Mouse (Mus musculus) myocyte (in vitro differentiated cells): ENCODE measurements around the gene Ccl12.

Experiments used
- MYOG ChIP-seq, 3 experiments: IDR thresholded peaks; one replicate each; pipeline ENCODE4 v1.6.1; 2011; ENCODE audit warnings: control low read depth in 2 of 3, low read depth in 2 of 3, mild to moderate bottlenecking in 2 of 3; ENCODE audit not compliant: insufficient read length in 2 of 3, control insufficient read depth in 1 of 3, insufficient read depth in 1 of 3
- POLR2A ChIP-seq: IDR thresholded peaks from one replicate; pipeline ENCODE4 v1.6.1; 2011; ENCODE audit warnings: low read depth, mild to moderate bottlenecking, control low read depth, moderate library complexity; ENCODE audit not compliant: insufficient read length
- USF1 ChIP-seq: IDR thresholded peaks from one replicate; pipeline ENCODE4 v1.6.1; 2011; ENCODE audit warnings: low read depth, mild to moderate bottlenecking, control low read depth, moderate library complexity

- TF ChIP-seq POLR2A (no peak), MYOG (IDR thresholded peaks at IDR 0.05; ENCODE audit: control insufficient read depth in 1 of 3, insufficient read depth in 1 of 3, insufficient read length in 2 of 3, low read depth in 2 of 3) (no peak), USF1 (no peak)
These were observed 31.3 kb downstream of the Ccl12 start for GRCm38 (mm10) chr11:82132977-82133376.
